Mouse (Mus musculus): ENCODE measurements around the gene Fkbp2.

The Fkbp2 gene

GRCm38 (mm10) chr19:6971644-6972043 is 8.7 kb downstream of the Fkbp2 start:
- DNase-seq (ENCODE audit: low read depth, low spot score), result peak; percentile 25

DNA sequence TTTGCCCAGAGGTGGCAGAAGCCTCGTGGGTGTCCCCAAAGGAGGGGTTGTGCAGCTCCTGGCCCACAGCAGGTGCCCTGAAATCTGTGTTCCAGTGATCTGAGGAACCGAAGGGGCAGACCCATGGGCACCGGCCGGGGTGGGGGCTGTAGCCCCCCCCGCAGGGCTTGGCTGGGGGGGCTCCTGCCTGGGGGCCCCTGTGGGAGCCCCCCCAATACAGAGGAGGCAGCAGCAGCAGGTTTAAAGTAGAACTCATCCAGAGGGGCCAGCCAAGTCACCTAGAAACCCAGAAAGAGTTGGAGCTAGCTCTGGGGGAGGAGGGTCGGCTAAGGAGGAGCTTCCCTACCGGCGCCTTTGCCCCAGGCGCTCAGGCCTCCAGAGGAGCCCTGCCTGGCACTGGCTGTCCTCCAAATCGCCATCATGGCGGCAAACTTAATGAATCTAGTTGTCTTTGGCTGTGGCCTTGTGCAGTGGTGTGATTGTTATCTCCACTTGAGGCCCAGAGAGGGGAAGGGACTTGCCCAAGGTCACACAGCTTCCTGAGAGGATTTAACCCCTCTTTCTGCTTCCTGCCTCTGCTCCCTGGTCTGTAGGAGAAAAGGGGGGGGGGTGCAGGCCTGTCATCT is 9.7 kb downstream of the Fkbp2 start:
- peak; percentile 43 for DNase-seq (ENCODE audit: low read depth, low spot score)

DNA sequence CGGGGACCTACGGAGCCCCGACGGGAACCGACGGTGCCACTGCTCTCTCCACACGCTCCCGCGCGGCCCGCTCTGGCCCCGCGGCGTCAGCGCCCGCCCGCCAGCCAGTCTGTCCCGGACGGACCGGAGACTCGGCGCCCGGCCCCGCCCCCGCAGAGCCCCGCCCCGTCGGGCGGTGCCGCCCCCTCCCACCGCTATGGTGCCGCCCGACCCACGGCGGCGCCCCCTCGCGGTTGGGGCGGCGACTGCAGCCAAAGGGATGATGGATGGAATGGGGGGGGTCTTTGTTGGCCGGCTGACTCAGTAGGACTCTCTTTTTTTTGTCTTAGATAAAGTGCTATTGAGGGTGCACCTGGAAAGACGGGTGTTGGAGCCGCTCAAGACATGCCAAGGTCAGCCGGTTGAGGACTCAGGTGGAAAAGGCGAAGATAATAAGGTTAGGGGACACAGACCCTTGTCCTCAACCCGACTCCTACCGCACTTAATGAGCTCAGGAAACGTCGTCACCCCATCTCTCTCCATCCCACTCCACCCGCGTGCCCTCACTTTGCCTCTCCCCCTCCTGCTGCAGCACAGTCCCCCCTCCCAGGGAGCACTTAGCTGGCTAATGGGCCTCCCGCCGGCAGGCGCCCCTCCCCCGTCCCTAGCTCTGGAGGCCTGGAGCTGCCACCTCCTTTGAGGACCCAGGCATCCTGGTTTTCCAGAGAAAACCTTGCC is 10.5 kb downstream of the Fkbp2 start:
- peak; percentile 67 for DNase-seq (ENCODE audit: low read depth, low spot score)

- DNase-seq (ENCODE audit: low read depth, low spot score), result peak; percentile 32
Observed at GRCm38 (mm10) chr19:6969291-6969664, 11.0 kb downstream of the Fkbp2 start.

GRCm38 (mm10) chr19:6968491-6969271 is 11.6 kb downstream of the Fkbp2 start:
- peak; percentile 60 for DNase-seq (ENCODE audit: low read depth, low spot score)

DNA sequence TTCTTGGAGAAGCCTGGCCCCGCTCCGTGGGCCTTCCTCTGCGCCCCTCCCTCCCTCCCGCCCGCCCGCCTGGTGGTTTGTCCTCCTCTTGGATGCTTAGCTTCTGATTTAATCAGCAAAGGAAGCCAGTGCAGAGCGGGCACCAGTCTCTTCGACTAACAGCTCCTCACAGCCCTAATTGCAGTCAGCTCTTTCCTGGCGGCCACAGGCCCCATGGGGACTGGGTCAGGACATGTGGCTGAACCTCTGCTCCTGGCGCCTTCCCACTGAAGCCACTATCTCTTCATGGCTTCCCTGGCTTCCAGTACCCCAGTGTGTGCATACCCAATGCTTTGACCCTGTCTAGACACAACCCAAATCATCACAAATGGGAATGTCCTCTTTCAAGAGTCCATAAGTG is 23.8 kb downstream of the Fkbp2 start:
- DNase-seq (ENCODE audit: low read depth, low spot score), result no peak

DNA sequence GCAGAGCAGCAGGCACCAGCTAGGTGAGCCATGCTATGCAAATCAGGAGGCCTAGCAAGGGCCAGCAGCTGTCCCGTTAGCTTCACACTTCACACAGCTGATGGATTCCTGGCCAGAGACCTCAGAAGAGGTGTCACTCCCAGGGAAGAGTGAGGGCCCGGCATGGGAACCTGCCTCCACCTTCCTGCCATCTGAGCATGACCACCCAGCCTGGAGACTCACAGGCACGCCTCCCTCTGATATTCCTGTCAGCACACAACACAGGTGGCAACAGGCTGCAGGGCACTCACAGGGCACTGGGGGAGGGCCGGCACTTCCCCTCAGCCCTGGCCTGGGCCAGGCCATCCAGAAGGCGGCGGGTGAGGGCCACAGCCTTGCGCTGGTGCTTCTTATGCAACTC is 24.9 kb downstream of the Fkbp2 start:
- no peak for DNase-seq (ENCODE audit: low read depth, low spot score)

- DNase-seq (ENCODE audit: low read depth, low spot score), result peak; percentile 63
Observed at GRCm38 (mm10) chr19:6954046-6954445, 26.3 kb downstream of the Fkbp2 start.

DNA sequence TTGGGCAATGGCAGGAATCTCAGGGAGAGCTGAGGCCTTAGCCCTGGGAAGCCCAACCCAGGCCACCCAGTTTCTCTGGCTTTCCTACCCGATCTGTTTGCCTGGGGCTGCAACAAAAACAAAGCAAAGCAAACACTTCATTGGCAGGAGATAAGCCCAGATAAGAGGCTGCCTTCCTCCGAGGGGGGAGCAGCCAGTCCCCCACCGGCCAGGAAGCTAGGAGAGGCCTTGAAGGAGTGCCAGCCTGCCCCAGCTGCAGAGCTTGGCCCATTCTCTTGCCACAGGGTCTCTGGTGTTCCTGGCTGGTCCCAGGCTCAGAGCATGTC is 27.6 kb downstream of the Fkbp2 start:
- DNase-seq (ENCODE audit: low read depth, low spot score), result no peak

- peak; percentile 89 for DNase-seq (ENCODE audit: low read depth, low spot score)
Observed at GRCm38 (mm10) chr19:6951994-6952711, 28.1 kb downstream of the Fkbp2 start.

GRCm38 (mm10) chr19:6951381-6951968 is 28.8 kb downstream of the Fkbp2 start:
- DNase-seq (ENCODE audit: low read depth, low spot score), result peak; percentile 99

DNA sequence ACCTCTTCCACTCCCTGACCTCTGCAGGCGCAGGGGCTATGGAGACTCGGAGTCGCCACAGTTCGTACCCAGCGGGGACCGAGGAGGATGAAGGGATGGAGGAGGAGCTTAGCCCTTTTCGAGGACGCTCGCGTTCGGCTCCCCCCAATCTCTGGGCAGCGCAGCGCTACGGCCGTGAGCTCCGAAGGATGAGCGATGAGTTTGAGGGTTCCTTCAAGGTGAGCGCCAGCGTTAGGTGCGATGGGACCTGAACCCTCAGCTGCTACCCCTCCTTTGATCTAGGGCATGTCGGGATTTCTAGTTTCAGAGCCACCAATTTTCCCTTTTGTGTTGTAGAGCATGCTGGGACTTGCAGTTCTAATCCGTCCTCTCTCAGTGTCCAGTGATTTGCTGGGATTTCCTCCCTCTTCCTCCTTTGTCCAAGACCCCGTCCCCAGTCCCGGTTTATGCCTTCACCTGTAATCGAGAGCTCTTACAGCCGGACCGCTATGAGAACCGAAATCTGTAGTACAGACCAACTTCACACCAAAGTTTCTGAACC is 29.6 kb downstream of the Fkbp2 start:
- DNase-seq (ENCODE audit: low read depth, low spot score), result peak; percentile 75

- DNase-seq (ENCODE audit: low read depth, low spot score), result no peak
Observed at GRCm38 (mm10) chr19:6949951-6950350, 30.4 kb downstream of the Fkbp2 start.

GRCm38 (mm10) chr19:6949532-6949931 is 30.8 kb downstream of the Fkbp2 start:
- DNase-seq (ENCODE audit: low read depth, low spot score), result peak; percentile 29

DNA sequence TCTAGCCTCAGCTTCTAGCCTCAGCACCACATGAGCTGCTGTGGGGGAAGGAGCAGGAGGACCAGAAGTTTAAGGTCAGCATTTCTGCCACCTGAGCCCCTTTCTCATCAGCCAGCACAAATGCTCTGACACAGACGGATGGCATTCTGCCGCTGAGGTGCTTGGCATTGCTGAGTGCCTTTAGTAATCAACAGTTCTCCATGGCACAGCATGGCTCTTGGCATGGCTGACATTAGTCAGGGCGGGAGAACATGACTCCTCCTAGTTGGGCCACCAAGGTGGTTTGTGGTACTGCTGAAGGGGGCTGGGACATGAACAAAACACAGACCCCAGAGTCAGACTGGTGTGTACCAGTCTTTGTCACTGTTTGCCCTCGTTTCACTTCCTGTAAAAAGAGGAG is 32.1 kb downstream of the Fkbp2 start:
- no peak for DNase-seq (ENCODE audit: low read depth, low spot score)

GRCm38 (mm10) chr19:6947742-6948141 is 32.6 kb downstream of the Fkbp2 start:
- DNase-seq (ENCODE audit: low read depth, low spot score), result no peak

DNA sequence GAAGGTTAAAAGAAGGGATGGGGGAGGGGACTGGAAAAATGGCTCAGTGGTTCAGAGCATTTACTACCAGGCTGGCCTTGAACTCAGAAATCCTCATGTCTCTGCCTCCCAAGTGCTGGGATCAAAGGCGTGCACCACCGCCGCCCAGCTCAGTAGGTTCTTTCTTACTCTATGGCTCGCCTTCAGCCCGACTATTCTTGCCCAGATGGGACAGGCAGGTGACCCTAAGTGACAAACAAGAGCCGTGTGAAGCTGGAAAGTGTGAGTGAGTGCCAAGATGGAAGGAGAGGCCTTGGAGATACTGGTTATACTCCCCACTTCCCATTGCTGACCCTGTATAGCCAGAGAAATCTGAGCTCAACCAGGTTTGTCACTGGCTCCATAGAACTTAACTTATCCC is 36.6 kb downstream of the Fkbp2 start:
- no peak for DNase-seq (ENCODE audit: low read depth, low spot score)

GRCm38 (mm10) chr19:6942764-6943163 is 37.5 kb downstream of the Fkbp2 start:
- DNase-seq (ENCODE audit: low read depth, low spot score), result no peak

GRCm38 (mm10) chr19:6942249-6942691 is 38.0 kb downstream of the Fkbp2 start, which contains the start of gene Gpr137:
Gene Gpr137 (minus strand): TSS chr19:6942480.
- peak; percentile 97 for DNase-seq (ENCODE audit: low read depth, low spot score)

DNA sequence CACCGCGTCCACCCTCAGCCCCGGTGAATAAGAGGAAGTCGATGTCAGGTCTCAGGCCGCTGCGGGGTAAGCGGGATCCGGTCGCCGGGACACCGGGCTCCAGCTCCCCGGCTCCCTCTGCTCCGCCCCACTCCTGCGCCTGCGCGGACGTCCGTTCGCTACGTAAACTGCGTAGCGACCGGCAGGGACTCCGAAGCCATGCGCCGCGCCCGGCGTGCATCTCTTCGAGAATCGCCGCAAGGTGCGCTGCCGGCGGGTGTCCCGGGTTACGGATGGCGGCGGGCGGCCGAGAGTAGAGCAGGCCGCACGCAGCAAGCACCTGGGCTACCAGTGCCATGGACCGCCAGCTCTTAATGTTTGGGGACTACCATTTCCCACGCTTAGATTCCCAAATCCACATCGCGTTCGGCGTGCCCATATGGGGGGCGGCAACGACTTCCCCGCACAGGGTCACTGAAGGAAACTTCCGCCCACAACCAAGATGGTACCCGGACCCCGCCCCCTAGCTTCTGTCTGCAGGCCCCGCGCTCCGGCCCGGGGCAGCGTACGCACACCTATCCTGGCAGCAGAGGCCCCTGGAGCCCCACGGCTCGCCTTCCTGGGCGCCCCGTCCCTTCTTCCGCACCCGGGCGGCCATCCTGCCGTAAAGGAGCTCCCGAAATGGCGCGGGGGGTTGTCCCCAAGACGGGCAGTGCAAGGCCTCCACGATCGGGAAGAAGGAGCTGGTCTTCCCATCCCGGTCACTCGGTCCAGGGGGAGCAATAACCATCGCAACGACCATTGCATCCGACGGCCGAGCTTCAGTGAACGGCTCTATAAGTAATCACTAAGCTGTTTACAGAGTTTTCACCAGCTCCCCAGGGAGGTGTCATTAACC is 38.7 kb downstream of the Fkbp2 start, which contains the start of gene Bad:
Gene Bad (plus strand): TSS at position 490 of the 877 bp plus-strand sequence.
- peak; percentile 90 for DNase-seq (ENCODE audit: low read depth, low spot score)
